ENCODE assay signal across 27 mouse cellular contexts in the genomic region with DNA sequence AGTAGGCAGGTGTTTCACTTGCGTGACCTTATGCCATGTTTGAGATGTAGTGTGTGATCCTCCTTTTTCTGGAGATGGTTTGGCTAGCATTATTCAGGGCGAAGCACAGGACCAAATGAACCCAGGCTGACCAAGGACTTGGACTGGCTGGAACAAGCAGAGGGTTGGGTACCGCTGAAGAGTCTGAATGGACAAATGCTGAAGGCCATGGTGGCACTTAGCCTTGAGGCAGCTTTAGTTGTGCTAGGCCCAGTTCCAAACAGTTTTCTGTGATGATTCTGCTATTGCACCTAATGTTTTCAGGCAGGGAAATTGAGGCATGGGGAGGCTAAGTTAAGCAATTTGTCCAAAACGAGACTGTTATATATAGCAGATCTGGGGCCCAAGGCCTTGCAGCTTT.
DNase-seq lines count a peak whose midpoint lies in the region; ATAC-seq and TF ChIP-seq lines count a peak whose summit lies in the region.
"Had no signal": no experiment of that assay in that cellular context is flagged by ENCODE, and none has a peak within 500 bp of the region (broad histone marks: within the 10 kb centered on the region; RNA-seq: fewer than 3 reads in every experiment).

No protein-coding gene starts in this region.

- H3K4me3 ChIP-seq in cerebellum, adult 2 months (replicated peaks; ENCODE audit: insufficient read depth, low read depth, low read length): no peak overlapping the region
- no peak overlapping the region for H3K4me3 ChIP-seq in hindbrain, postnatal 0 days (ENCODE audit: low read length)
- H3K4me3 ChIP-seq in hindbrain, embryonic 14.5 days (replicated peaks; ENCODE audit: low read length): no peak overlapping the region
- H3K4me3 ChIP-seq in midbrain, embryonic 13.5 days (replicated peaks): no peak overlapping the region
- no peak overlapping the region for H3K4me3 ChIP-seq in midbrain, embryonic 15.5 days
- no peak overlapping the region for H3K4me3 ChIP-seq in limb, embryonic 15.5 days
- H3K4me3 ChIP-seq: heart, embryonic 10.5 days; heart, embryonic 15.5 days; intestine, embryonic 15.5 days; neural tube, embryonic 15.5 days had no signal

- no peak for TF ChIP-seq POLR2A in cerebellum, adult 2 months (IDR thresholded peaks at IDR 0.05; ENCODE audit: borderline replicate concordance, insufficient read depth, low read length)

- no peaks in the 10 kb centered on the region for H3K36me3 ChIP-seq in hindbrain, postnatal 0 days (ENCODE audit: insufficient read depth, low read length)
- H3K36me3 ChIP-seq in hindbrain, embryonic 14.5 days (replicated peaks; ENCODE audit: control insufficient read depth, insufficient read depth): no peaks in the 10 kb centered on the region
- no peaks in the 10 kb centered on the region for H3K36me3 ChIP-seq in midbrain, embryonic 13.5 days
- H3K36me3 ChIP-seq in midbrain, embryonic 15.5 days (replicated peaks): no peaks in the 10 kb centered on the region
- no peaks in the 10 kb centered on the region for H3K36me3 ChIP-seq in limb, embryonic 15.5 days
- H3K36me3 ChIP-seq: heart, embryonic 15.5 days; intestine, embryonic 15.5 days; neural tube, embryonic 15.5 days had no signal

- H3K27me3 ChIP-seq in cerebellum, adult 2 months (ENCODE audit: control insufficient read depth, insufficient read depth, low read length): no peaks in the 10 kb centered on the region
- no peaks in the 10 kb centered on the region for H3K27me3 ChIP-seq in hindbrain, postnatal 0 days (ENCODE audit: insufficient read depth, low read length)
- H3K27me3 ChIP-seq in hindbrain, embryonic 14.5 days (ENCODE audit: control insufficient read depth, insufficient read depth, low read length): no peaks in the 10 kb centered on the region
- no peaks in the 10 kb centered on the region for H3K27me3 ChIP-seq in midbrain, embryonic 13.5 days
- H3K27me3 ChIP-seq in midbrain, embryonic 15.5 days (replicated peaks): no peaks in the 10 kb centered on the region
- H3K27me3 ChIP-seq in limb, embryonic 15.5 days: no peaks in the 10 kb centered on the region
- H3K27me3 ChIP-seq: heart, embryonic 15.5 days; intestine, embryonic 15.5 days; neural tube, embryonic 15.5 days had no signal

- H3K9ac ChIP-seq in hindbrain, postnatal 0 days (replicated peaks; ENCODE audit: low read length): no peak overlapping the region
- H3K9ac ChIP-seq in hindbrain, embryonic 14.5 days: no peak overlapping the region
- H3K9ac ChIP-seq in midbrain, embryonic 13.5 days (replicated peaks): no peak overlapping the region; the same call in 1 of the 2 replicates
- no peak overlapping the region for H3K9ac ChIP-seq in midbrain, embryonic 15.5 days
- H3K9ac ChIP-seq in limb, embryonic 15.5 days: no peak overlapping the region
- H3K9ac ChIP-seq: heart, embryonic 15.5 days; intestine, embryonic 15.5 days; liver, embryonic 14.5 days; neural tube, embryonic 15.5 days had no signal

- no peak for ATAC-seq in hindbrain, postnatal 0 days
- ATAC-seq in hindbrain, embryonic 14.5 days (ENCODE audit: low FRiP score): no peak
- ATAC-seq in midbrain, embryonic 13.5 days: no peak
- no peak for ATAC-seq in midbrain, embryonic 15.5 days (replicated peaks)
- ATAC-seq in limb, embryonic 15.5 days (ENCODE audit: insufficient number of reproducible peaks, low FRiP score, low TSS enrichment, low read depth): no peak
- ATAC-seq: activated CD4-positive, CD25-positive, alpha-beta regulatory T cell, adult 4 months; forebrain, embryonic 14.5 days; intestine, embryonic 15.5 days had no signal

- H3K4me2 ChIP-seq in hindbrain, postnatal 0 days (ENCODE audit: low read depth, low read length): no peak overlapping the region
- no peak overlapping the region for H3K4me2 ChIP-seq in hindbrain, embryonic 14.5 days (replicated peaks)
- H3K4me2 ChIP-seq in midbrain, embryonic 13.5 days (replicated peaks): no peak overlapping the region
- H3K4me2 ChIP-seq in midbrain, embryonic 15.5 days: no peak overlapping the region
- no peak overlapping the region for H3K4me2 ChIP-seq in limb, embryonic 15.5 days
- H3K4me2 ChIP-seq: heart, embryonic 15.5 days; intestine, embryonic 15.5 days; neural tube, embryonic 15.5 days had no signal

- DNase-seq in cerebellum, adult 2 months: no peak
- DNase-seq in cerebellum, postnatal 25 days: no peak
- no peak for DNase-seq in hindbrain, postnatal 0 days (ENCODE audit: low spot score)
- no peak for DNase-seq in hindbrain, embryonic 14.5 days (ENCODE audit: low spot score)
- no peak for DNase-seq in kidney, postnatal 4 days
- DNase-seq: B cell, adult 2 months; gastrocnemius, postnatal 14 days; heart, adult 11 months; kidney, adult 2 months; kidney, postnatal 10 days; layer of hippocampus, adult 9-11 months; lung, adult 2 months; lung, postnatal 10 days; retina, postnatal 1 day; right cerebral cortex, postnatal 14 days; thymus, postnatal 14 days had no signal

- H3K27ac ChIP-seq in cerebellum, adult 2 months (ENCODE audit: insufficient read depth, low read length): peak overlapping the region; percentile 93
- peak overlapping the region; percentile 48; the same call in 1 of the 2 replicates for H3K27ac ChIP-seq in hindbrain, postnatal 0 days
- no peak overlapping the region for H3K27ac ChIP-seq in hindbrain, embryonic 14.5 days
- H3K27ac ChIP-seq in midbrain, embryonic 13.5 days: 0 out of 2 replicates have a peak overlapping the region, but pooled peaks have one; percentile 4
- no peak overlapping the region for H3K27ac ChIP-seq in midbrain, embryonic 15.5 days
- 0 out of 2 replicates have a peak overlapping the region, but pooled peaks have one; percentile 29 for H3K27ac ChIP-seq in limb, embryonic 15.5 days
- H3K27ac ChIP-seq: intestine, embryonic 15.5 days; liver, embryonic 14.5 days; macrophage had no signal

- no peak for TF ChIP-seq CTCF in cerebellum, adult 2 months (IDR thresholded peaks at IDR 0.05; ENCODE audit: borderline replicate concordance, insufficient read depth, low read depth, low read length)
- TF ChIP-seq CTCF in hindbrain, postnatal 0 days (IDR thresholded peaks at IDR 0.05; ENCODE audit: low read depth): no peak

- peaks cover 68% of the 10 kb centered on the region for H3K4me1 ChIP-seq in cerebellum, adult 2 months (ENCODE audit: control insufficient read depth, insufficient read depth, low read length)
- H3K4me1 ChIP-seq in hindbrain, postnatal 0 days (ENCODE audit: insufficient read depth, low read length): peaks cover 19% of the 10 kb centered on the region
- H3K4me1 ChIP-seq in hindbrain, embryonic 14.5 days (replicated peaks; ENCODE audit: control insufficient read depth, insufficient read depth, low read length): peaks cover 64% of the 10 kb centered on the region
- peaks cover 100% of the 10 kb centered on the region for H3K4me1 ChIP-seq in midbrain, embryonic 13.5 days (replicated peaks)
- H3K4me1 ChIP-seq in midbrain, embryonic 15.5 days: peaks cover 76% of the 10 kb centered on the region
- peaks cover 83% of the 10 kb centered on the region for H3K4me1 ChIP-seq in limb, embryonic 15.5 days

- WGBS in cerebellum, adult 2 months: 40% methylated on average over 4 of the region's 4 CpGs
- WGBS in hindbrain, postnatal 0 days: 79% methylated on average over 4 of the region's 4 CpGs
- WGBS in hindbrain, embryonic 14.5 days: 89% methylated on average over 4 of the region's 4 CpGs
- 89% methylated on average over 4 of the region's 4 CpGs for WGBS in midbrain, embryonic 13.5 days
- 90% methylated on average over 4 of the region's 4 CpGs for WGBS in midbrain, embryonic 15.5 days
- 83% methylated on average over 4 of the region's 4 CpGs for WGBS in limb, embryonic 15.5 days

- H3K9me3 ChIP-seq in hindbrain, postnatal 0 days (ENCODE audit: low read length): no peaks in the 10 kb centered on the region
- H3K9me3 ChIP-seq in hindbrain, embryonic 14.5 days (ENCODE audit: control insufficient read depth, low read length): no peaks in the 10 kb centered on the region
- H3K9me3 ChIP-seq in midbrain, embryonic 13.5 days: no peaks in the 10 kb centered on the region
- H3K9me3 ChIP-seq in midbrain, embryonic 15.5 days: no peaks in the 10 kb centered on the region
- H3K9me3 ChIP-seq in limb, embryonic 15.5 days: no peaks in the 10 kb centered on the region
- H3K9me3 ChIP-seq: heart, embryonic 10.5 days; heart, embryonic 15.5 days; intestine, embryonic 15.5 days; neural tube, embryonic 15.5 days had no signal

Comparison
In these comparisons a context has a peak if more than half of its experiments do, and no peak if none do; other contexts are left out.
1. H3K27ac ChIP-seq: peak in cerebellum, adult 2 months (single experiment), hindbrain, postnatal 0 days (single experiment), midbrain, embryonic 13.5 days (single experiment) and limb, embryonic 15.5 days (single experiment); none in hindbrain, embryonic 14.5 days (single experiment) and midbrain, embryonic 15.5 days (single experiment).